Mouse (Mus musculus): ENCODE measurements around the gene Cc2d2b.

Cc2d2b gene

GRCm38 (mm10) chr19:40834436-40834835 lies 85.9 kb downstream of the Cc2d2b start:
- DNase-seq (ENCODE audit: low spot score in 2 of 2), result no peak

DNA sequence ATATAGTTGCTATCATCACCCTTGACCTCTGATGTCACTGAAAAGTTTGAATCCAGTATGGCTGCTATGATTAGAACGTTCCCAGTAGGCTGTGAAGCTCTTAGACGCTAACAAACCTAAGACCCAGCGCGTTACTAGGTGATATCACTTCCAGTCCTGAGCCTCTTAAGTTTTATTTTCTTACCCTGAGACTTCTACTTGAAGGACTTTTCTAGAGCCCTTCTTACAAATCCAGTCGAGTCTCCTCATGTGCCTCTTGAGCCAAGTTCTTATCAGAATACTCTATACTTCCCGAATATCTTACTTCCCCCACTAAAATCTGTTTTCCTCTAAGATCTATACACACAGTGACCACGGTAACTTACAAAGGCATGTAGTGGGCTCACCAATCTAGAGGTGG lies 89.7 kb downstream of the Cc2d2b start:
- DNase-seq (ENCODE audit: low spot score in 2 of 2), result no peak

GRCm38 (mm10) chr19:40840303-40840702 lies 91.8 kb downstream of the Cc2d2b start:
- no peak for DNase-seq (ENCODE audit: low spot score in 2 of 2)

- DNase-seq (ENCODE audit: low spot score in 2 of 2), result no peak
These were observed 92.5 kb downstream of the Cc2d2b start for GRCm38 (mm10) chr19:40841083-40841482.

GRCm38 (mm10) chr19:40841593-40841992 lies 93.0 kb downstream of the Cc2d2b start:
- DNase-seq (ENCODE audit: low spot score in 2 of 2), result no peak

GRCm38 (mm10) chr19:40844731-40845130 lies 96.2 kb downstream of the Cc2d2b start:
- DNase-seq (ENCODE audit: low spot score in 2 of 2), result peak in 1 of 2 experiments; percentile 7

DNA sequence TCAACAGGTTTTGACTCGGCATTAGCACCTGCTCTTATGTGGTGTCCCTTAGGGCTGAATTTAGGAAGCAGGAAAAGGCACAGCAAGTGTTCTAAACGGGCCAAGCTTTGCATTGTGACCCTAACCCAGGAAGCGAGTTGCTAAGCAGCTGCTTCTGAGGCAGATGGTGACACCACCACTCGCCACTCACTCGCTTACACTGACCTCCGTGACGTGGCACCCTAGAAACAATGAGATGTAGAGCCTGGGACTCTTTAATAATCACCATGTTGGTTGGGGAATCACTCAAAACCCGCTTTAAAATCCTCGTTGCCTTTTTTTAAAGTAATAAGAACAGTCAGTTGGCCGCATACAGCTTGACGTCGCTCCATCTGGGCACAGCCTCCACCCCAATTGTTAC lies 100.8 kb downstream of the Cc2d2b start:
- no peak for DNase-seq (ENCODE audit: low spot score in 2 of 2)

DNA sequence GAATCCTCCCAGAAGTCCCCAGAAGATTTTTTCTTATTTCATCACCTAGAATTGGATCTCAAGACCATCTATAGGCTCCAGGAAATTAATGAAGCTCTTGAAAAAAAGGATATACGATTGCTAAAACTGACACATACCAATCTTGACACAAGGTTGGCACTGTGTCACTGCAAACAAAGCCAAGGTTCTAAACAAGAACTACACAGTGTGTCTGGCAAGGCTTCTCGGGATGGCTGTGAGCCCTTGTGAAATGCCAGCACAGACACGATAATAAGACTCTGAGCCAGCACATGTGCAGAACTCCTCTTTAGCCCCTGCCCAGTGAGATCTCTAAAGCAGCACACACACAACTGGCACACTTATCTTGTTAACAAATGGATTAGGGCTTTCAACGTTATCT lies 111.0 kb downstream of the Cc2d2b start:
- DNase-seq (ENCODE audit: low spot score in 2 of 2), result no peak

- DNase-seq (ENCODE audit: low spot score in 2 of 2), result peak in 1 of 2 experiments; percentile 6
These were observed 119.7 kb downstream of the Cc2d2b start for GRCm38 (mm10) chr19:40868284-40868683.

DNA sequence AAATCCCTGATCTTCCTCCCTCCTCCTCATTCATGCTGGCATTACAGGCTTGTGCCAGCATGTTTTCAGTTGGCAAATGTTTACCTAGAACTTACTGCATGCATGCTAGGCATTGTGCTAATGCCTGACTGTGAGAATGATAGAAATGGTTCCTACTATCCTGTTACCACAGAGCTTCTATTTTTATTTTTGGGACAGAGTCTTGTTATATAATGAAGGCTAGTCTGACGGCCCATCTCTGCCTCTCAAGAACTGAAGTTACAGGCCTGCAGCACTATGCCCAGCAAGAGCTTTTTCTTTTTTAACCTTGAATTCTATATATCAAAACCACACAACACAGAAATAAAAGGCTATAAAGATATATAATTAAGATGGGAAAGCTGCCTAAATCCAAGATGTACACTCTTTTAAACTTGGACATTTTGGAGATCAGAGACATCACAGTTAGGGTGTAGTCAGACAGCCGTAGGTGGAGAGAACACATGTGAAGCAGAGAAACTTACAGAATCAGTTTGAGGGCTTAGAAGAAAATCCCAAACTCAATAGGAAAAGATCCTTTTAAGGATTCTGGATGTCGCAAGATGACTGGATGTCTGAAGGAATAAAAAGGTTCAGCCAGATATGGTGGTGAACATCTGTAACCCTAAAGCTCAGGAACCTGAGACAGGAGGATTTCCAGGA lies 121.0 kb downstream of the Cc2d2b start:
- DNase-seq (ENCODE audit: low spot score in 2 of 2), result no peak

DNA sequence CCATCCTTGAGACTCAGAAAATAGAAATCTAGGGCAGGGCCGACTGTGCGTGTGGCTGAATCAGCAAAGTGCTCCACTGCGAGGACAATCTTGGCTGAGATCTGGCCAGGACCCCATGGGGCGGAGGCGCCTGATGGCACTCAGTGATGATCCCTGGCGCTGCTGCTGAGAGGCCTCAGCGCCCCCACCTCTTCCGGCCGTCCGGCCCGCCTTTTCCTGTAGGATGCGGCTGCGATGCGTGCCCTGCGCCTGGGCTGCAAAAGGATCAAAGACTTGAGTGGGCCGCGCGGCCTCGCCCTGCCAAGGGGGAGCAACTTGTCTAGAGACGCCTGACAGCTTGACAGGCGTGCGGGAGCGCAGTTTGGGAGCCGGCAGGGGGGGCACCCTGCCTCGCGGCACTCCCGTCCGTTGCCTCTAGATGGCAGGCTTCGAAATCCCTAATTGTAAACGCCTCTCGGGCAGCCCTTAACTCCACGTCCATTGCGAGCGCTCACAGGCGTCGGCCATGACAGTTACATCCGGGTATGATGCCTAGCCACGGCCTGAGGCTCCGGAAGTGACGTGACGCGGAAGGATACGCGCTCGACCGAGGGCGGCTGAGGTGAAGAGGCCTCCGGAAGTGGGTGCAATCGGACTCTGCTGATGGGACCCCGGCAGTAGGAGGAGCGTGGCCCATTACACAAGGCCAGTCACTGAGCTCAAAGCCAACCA lies 124.6 kb downstream of the Cc2d2b start:
- peak; percentile 64 to 70 for DNase-seq (ENCODE audit: low spot score in 2 of 2)

All from urinary bladder, adult 18-20 months (tissue).